7 mouse cellular contexts compared by ENCODE assay signal in the genomic region with DNA sequence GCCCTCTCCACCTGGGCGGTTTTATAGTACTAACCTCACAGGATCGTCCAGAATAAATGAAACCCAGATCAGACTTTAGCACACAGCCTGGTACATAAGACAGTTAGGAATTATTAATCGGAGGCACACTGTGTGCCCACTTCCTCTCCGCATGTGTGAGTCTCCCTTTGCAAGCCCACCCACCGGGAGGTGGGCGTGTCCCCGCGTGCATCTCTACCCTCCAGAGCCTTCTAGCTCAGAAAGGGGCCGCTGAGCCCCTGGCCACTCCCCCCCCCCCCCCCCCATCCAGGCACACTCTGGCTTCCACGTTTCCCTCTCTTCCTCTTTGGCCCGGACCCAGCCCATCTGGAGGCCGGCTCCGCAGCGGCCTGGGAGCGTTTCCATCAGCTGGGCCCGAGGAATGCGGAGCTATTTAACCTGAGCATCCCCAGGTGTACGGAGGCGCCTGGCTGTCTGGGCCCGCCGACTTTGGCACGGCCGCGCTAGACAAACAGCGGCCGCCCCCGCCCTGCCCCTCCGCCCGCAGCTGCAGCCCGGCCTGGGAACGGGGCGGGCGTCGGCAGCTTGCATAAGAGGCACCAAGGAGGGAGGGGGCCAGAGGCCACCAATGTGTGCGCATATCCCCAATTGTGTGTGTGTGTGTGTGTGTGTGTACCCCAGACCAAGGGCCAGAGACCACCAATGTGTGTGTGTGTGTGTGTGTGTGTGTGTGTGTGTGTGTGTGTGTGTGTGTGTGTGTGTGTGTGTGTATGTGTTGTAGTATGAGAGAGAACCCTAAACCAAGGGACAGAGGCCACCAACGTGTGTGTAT. TPM values are rescaled to one million over a fixed set of nuclear protein-coding genes. Genes with fewer than 3 reads are reported as not detected.
DNase-seq lines count a peak whose midpoint lies in the region; ATAC-seq and TF ChIP-seq lines count a peak whose summit lies in the region.

No protein-coding gene starts in this region.

- peak overlapping the region; percentile 73 for H3K9ac ChIP-seq in MEL (ENCODE audit: control insufficient read depth, low read depth, low read length, poor library complexity, severe bottlenecking)
- H3K9ac ChIP-seq in forebrain, embryonic 12.5 days, result peak overlapping the region; percentile 59

- peak; percentile 8; the same call in 1 of the 2 replicates for ATAC-seq in forebrain, embryonic 12.5 days (ENCODE audit: low FRiP score)
- ATAC-seq in megakaryocyte-erythroid progenitor cell, adult 5-6 weeks (replicated peaks; ENCODE audit: low FRiP score, low TSS enrichment, poor library complexity, severe bottlenecking), result peak; percentile 38; the same call in 1 of the 2 replicates

- TF ChIP-seq CTCF in MEL (IDR thresholded peaks at IDR 0.05 in 2 of 3, conservative IDR thresholded peaks at IDR 0.05 in 1 of 3; ENCODE audit: control insufficient read depth in 1 of 3, insufficient read depth in 1 of 3, low read depth in 2 of 3, low read length in 3 of 3, poor library complexity in 1 of 3, severe bottlenecking in 1 of 3), result no peak
- TF ChIP-seq CTCF in testis, adult 2 months (IDR thresholded peaks at IDR 0.05; ENCODE audit: control insufficient read depth, insufficient read depth, insufficient replicate concordance, low read depth, low read length), result no peak

- TF ChIP-seq EP300 in MEL (IDR thresholded peaks at IDR 0.05; ENCODE audit: low read depth in 1 of 2, low read length in 2 of 2), result no peak

- no peaks in the 10 kb centered on the region for H3K27me3 ChIP-seq in MEL (ENCODE audit: control insufficient read depth in 1 of 2, insufficient read depth in 2 of 2, low read length in 2 of 2)
- H3K27me3 ChIP-seq in forebrain, embryonic 12.5 days, result peaks cover 27% of the 10 kb centered on the region
- H3K27me3 ChIP-seq in testis, adult 2 months (ENCODE audit: control insufficient read depth, insufficient read depth, low read length), result no peaks in the 10 kb centered on the region

- H3K4me2 ChIP-seq in forebrain, embryonic 12.5 days, result peak overlapping the region; percentile 77

- no peaks in the 10 kb centered on the region for H3K9me3 ChIP-seq in MEL (replicated peaks; ENCODE audit: insufficient read depth, low read length)
- no peaks in the 10 kb centered on the region for H3K9me3 ChIP-seq in forebrain, embryonic 12.5 days

- H3K4me3 ChIP-seq in MEL (ENCODE audit: control insufficient read depth in 1 of 2, insufficient read depth in 1 of 2, low read depth in 2 of 2, low read length in 2 of 2), result peak overlapping the region; percentile 36 to 50
- H3K4me3 ChIP-seq in forebrain, embryonic 12.5 days (replicated peaks), result peak overlapping the region; percentile 40
- H3K4me3 ChIP-seq in testis, adult 2 months (ENCODE audit: control insufficient read depth, low read depth, low read length), result no peak overlapping the region; the same call in 1 of the 2 replicates

- H3K36me3 ChIP-seq in MEL (ENCODE audit: control insufficient read depth in 1 of 2, insufficient read depth in 2 of 2, low read length in 2 of 2), result peaks cover 0 to 29% of the 10 kb centered on the region in 2 experiments; a peak in 2 of 4 replicates
- H3K36me3 ChIP-seq in forebrain, embryonic 12.5 days (replicated peaks), result no peaks in the 10 kb centered on the region
- H3K36me3 ChIP-seq in testis, adult 2 months (ENCODE audit: control insufficient read depth, insufficient read depth, low read length), result no peaks in the 10 kb centered on the region

- intact Hi-C loops in heart, postnatal 25 days (cut with DNase I), result loop anchor here (1.0 to 2.0 kb wide), 2 partner anchors 32 to 46 kb away; no protein-coding TSS in a partner anchor
- intact Hi-C loops in left cerebral cortex, postnatal 4 days (cut with DNase I), result no loop called here

- no peak; a peak in 1 of 4 replicates for TF ChIP-seq POLR2A in MEL (IDR thresholded peaks at IDR 0.05; ENCODE audit: control insufficient read depth in 1 of 2, insufficient read depth in 1 of 2, low read depth in 1 of 2, low read length in 2 of 2, poor library complexity in 1 of 2)
- TF ChIP-seq POLR2A in testis, adult 2 months (IDR thresholded peaks at IDR 0.05; ENCODE audit: control insufficient read depth, low read depth, low read length), result no peak

- WGBS in forebrain, embryonic 12.5 days, result 1% methylated on average over 28 of the region's 36 CpGs

- H3K4me1 ChIP-seq in MEL (ENCODE audit: control insufficient read depth in 1 of 2, insufficient read depth in 2 of 2, low read length in 2 of 2), result peaks cover 0 to 44% of the 10 kb centered on the region in 2 experiments; a peak in 3 of 4 replicates
- peaks cover 64% of the 10 kb centered on the region for H3K4me1 ChIP-seq in forebrain, embryonic 12.5 days
- peaks cover 38% of the 10 kb centered on the region for H3K4me1 ChIP-seq in testis, adult 2 months (ENCODE audit: control insufficient read depth, insufficient read depth, low read length)

- H3K79me2 ChIP-seq in MEL (ENCODE audit: control insufficient read depth, insufficient read depth, low read length, poor library complexity), result peaks cover 18% of the 10 kb centered on the region

- peak overlapping the region; percentile 90 for H3K27ac ChIP-seq in MEL (ENCODE audit: control insufficient read depth, low read depth, low read length)
- H3K27ac ChIP-seq in forebrain, embryonic 12.5 days, result peak overlapping the region; percentile 59; the same call in 1 of the 2 replicates
- peak overlapping the region; percentile 36 for H3K27ac ChIP-seq in testis, adult 2 months (ENCODE audit: control insufficient read depth, insufficient read depth, low read depth, low read length)

- DNase-seq in MEL (ENCODE audit: low read depth, low spot score), result peak; percentile 86
- peak; percentile 53 for DNase-seq in adrenal gland, adult 8-10 months
- peak; percentile 87 for DNase-seq in heart, postnatal 25 days (ENCODE audit: low spot score)
- DNase-seq in left cerebral cortex, postnatal 4 days, result peak; percentile 65

- TF ChIP-seq RAD21 in MEL (IDR thresholded peaks at IDR 0.05; ENCODE audit: low read depth, low read length), result no peak

TF ChIP-seq in MEL, 35 proteins besides CTCF, POLR2A, EP300 and RAD21 (continues in another document):
- TF ChIP-seq MYC (IDR thresholded peaks at IDR 0.05; ENCODE audit: low read depth, low read length) (no peak; the same call in 1 of the 2 replicates), NELFE (IDR thresholded peaks at IDR 0.05; ENCODE audit: low read depth, low read length) (peak; percentile 48; the same call in 1 of the 2 replicates), HCFC1 (IDR thresholded peaks at IDR 0.05; ENCODE audit: low read depth, low read length) (peak; percentile 33; the same call in 1 of the 2 replicates), USF1 (IDR thresholded peaks at IDR 0.05; ENCODE audit: low read depth, low read length) (no peak), MAZ (IDR thresholded peaks at IDR 0.05; ENCODE audit: low read depth, low read length) (no peak), ZKSCAN1 (IDR thresholded peaks at IDR 0.05; ENCODE audit: low read depth, low read length) (peak; percentile 92), MYB (IDR thresholded peaks at IDR 0.05; ENCODE audit: low read depth, low read length) (no peak), SIN3A (IDR thresholded peaks at IDR 0.05; ENCODE audit: low read length) (no peak), MEF2A (IDR thresholded peaks at IDR 0.05; ENCODE audit: extremely low read depth, insufficient replicate concordance, low read depth, low read length, poor library complexity, severe bottlenecking) (no peak), TBP (IDR thresholded peaks at IDR 0.05; ENCODE audit: low read depth, low read length) (0 out of 2 replicates have a peak, but pooled peaks have one; percentile 11), CHD1 (IDR thresholded peaks at IDR 0.05; ENCODE audit: low read depth, low read length) (no peak), POLR2AphosphoS5 (IDR thresholded peaks at IDR 0.05; ENCODE audit: borderline replicate concordance, low read depth, low read length) (peak; percentile 95; the same call in 1 of the 2 replicates), TCF12 (IDR thresholded peaks at IDR 0.05; ENCODE audit: low read depth, low read length) (peak; percentile 51; the same call in 1 of the 2 replicates)

RNA-seq across cellular contexts. Expression of a gene that starts 3.2 kb away (rescaled TPM):
- total RNA-seq in MEL (2012; rRNA removed), result 59.8 and 102 TPM in 2 replicates
- polyA plus RNA-seq in MEL (2012; ENCODE audit: insufficient read depth in 1 of 2, insufficient read length in 2 of 2, low read depth in 1 of 2, low replicate concordance in 2 of 2, missing spikeins in 1 of 2), result 100 to 1,000 TPM in 1 of 2 experiments, not detected in 1; 486 TPM
- 10 to 100 TPM; 38.9 to 74.3 (median 55.1) TPM for total RNA-seq in adrenal gland, adult 8-10 months (2022)
- 37.9 and 48.5 TPM in 2 replicates for polyA plus RNA-seq in forebrain, embryonic 12.5 days (2016; fragmentation: Nextera tagmentation; extraction: Ambion mirVana)
- 10 to 100 TPM; 37.8 to 57.0 TPM for total RNA-seq in heart, postnatal 25 days (2021)
- total RNA-seq in left cerebral cortex, postnatal 4 days (2021), result 10 to 100 TPM; 25.6 to 27.6 TPM
- total RNA-seq in megakaryocyte-erythroid progenitor cell, adult 5-6 weeks (2014; fragmentation: Nextera tagmentation), result not detected in 2 replicates
- not detected in 2 replicates for total RNA-seq in megakaryocyte-erythroid progenitor cell, adult 5-6 weeks (2017)
- 5.5 and 12.8 TPM in 2 replicates for polyA plus RNA-seq in testis, adult 2 months (2012; rRNA removed)

RNA-seq across cellular contexts. Expression of a gene that starts 14.7 kb away (rescaled TPM):
- total RNA-seq in MEL (2012; rRNA removed), result not detected in 2 replicates
- under 1 TPM in 1 of 2 experiments, not detected in 1; 0.17 TPM for polyA plus RNA-seq in MEL (2012; ENCODE audit: insufficient read depth in 1 of 2, insufficient read length in 2 of 2, low read depth in 1 of 2, low replicate concordance in 2 of 2, missing spikeins in 1 of 2)
- total RNA-seq in adrenal gland, adult 8-10 months (2022), result 1 to 10 TPM; 1.3 to 4.4 (median 2.7) TPM
- 3.1 and 3.6 TPM in 2 replicates for polyA plus RNA-seq in forebrain, embryonic 12.5 days (2016; fragmentation: Nextera tagmentation; extraction: Ambion mirVana)
- total RNA-seq in heart, postnatal 25 days (2021), result 10 to 100 TPM; 12.2 to 16.8 TPM
- 1 to 10 TPM; 1.7 to 1.9 TPM for total RNA-seq in left cerebral cortex, postnatal 4 days (2021)
- total RNA-seq in megakaryocyte-erythroid progenitor cell, adult 5-6 weeks (2014; fragmentation: Nextera tagmentation), result not detected in 2 replicates
- not detected in 2 replicates for total RNA-seq in megakaryocyte-erythroid progenitor cell, adult 5-6 weeks (2017)
- 0.32 and 0.85 TPM in 2 replicates for polyA plus RNA-seq in testis, adult 2 months (2012; rRNA removed)

RNA-seq across cellular contexts. Expression of a gene that starts 52.4 kb away (rescaled TPM):
- 1.6 and 2.7 TPM in 2 replicates for total RNA-seq in MEL (2012; rRNA removed)
- polyA plus RNA-seq in MEL (2012; ENCODE audit: insufficient read depth in 1 of 2, insufficient read length in 2 of 2, low read depth in 1 of 2, low replicate concordance in 2 of 2, missing spikeins in 1 of 2), result 1 to 10 TPM in 1 of 2 experiments, not detected in 1; 3.0 TPM
- 10 to 100 TPM; 28.1 to 32.3 (median 29.7) TPM for total RNA-seq in adrenal gland, adult 8-10 months (2022)
- polyA plus RNA-seq in forebrain, embryonic 12.5 days (2016; fragmentation: Nextera tagmentation; extraction: Ambion mirVana), result 39.5 and 41.2 TPM in 2 replicates
- 10 to 100 TPM; 17.7 to 18.5 TPM for total RNA-seq in heart, postnatal 25 days (2021)
- total RNA-seq in left cerebral cortex, postnatal 4 days (2021), result 10 to 100 TPM; 30.4 to 32.5 TPM
- 12.5 and 20.3 TPM in 2 replicates for total RNA-seq in megakaryocyte-erythroid progenitor cell, adult 5-6 weeks (2014; fragmentation: Nextera tagmentation)
- 5.8 and 6.2 TPM in 2 replicates for total RNA-seq in megakaryocyte-erythroid progenitor cell, adult 5-6 weeks (2017)
- polyA plus RNA-seq in testis, adult 2 months (2012; rRNA removed), result 41.8 and 43.6 TPM in 2 replicates

Comparison
In these comparisons a context has a peak if more than half of its experiments do, and no peak if none do; other contexts are left out.
1. H3K27ac ChIP-seq: peak in every context shown above with its lines; median percentile 90 in MEL; 59 in forebrain, embryonic 12.5 days; 36 in testis, adult 2 months.
2. RNA of a gene that starts 3.2 kb away (total RNA-seq): 59.8 to 102 TPM in MEL, 38.9 to 74.3 TPM in adrenal gland, adult 8-10 months, 37.8 to 57.0 TPM in heart, postnatal 25 days and 25.6 to 27.6 TPM in left cerebral cortex, postnatal 4 days; not detected in megakaryocyte-erythroid progenitor cell, adult 5-6 weeks; every median in the first group is over 10 times any median in the second.
3. Peak in every context shown above with its lines, with median percentiles within 50 percentile points of each other: DNase-seq.